Mouse (Mus musculus) intestine, embryonic 15.5 days (tissue): ENCODE results near the gene Pgc. TPM values are rescaled to one million over a fixed set of nuclear protein-coding genes. Genes with fewer than 3 reads are reported as not detected.

ENCODE experiments used
- ATAC-seq: fragments of 200-750 bp; cut with Nextera tagmentation; 2 replicates; pipeline ENCODE4 v1.8.0; 2017; ENCODE audit warnings: moderate TSS enrichment, moderate library complexity
- H3K27ac ChIP-seq: fragments of 300-500 bp; sonication (generic); 2 replicates; pipeline ENCODE4 v1.5.1; 2015; ENCODE audit warnings: mild to moderate bottlenecking, inconsistent platforms
- H3K27me3 ChIP-seq: fragments of 300-500 bp; sonication (generic); replicated peaks from 2 replicates; pipeline ENCODE4 v1.6.1; 2015; ENCODE audit warnings: inconsistent platforms
- H3K36me3 ChIP-seq: fragments of 300-500 bp; sonication (generic); 2 replicates; pipeline ENCODE4 v1.6.1; 2015; ENCODE audit warnings: inconsistent platforms
- H3K4me1 ChIP-seq: fragments of 300-500 bp; sonication (generic); replicated peaks from 2 replicates; pipeline ENCODE4 v1.6.1; 2015; ENCODE audit warnings: inconsistent platforms
- H3K4me2 ChIP-seq: fragments of 300-500 bp; sonication (generic); replicated peaks from 2 replicates; pipeline ENCODE4 v1.6.1; 2015; ENCODE audit warnings: mild to moderate bottlenecking, inconsistent platforms
- H3K4me3 ChIP-seq: fragments of 300-500 bp; sonication (generic); replicated peaks from 2 replicates; pipeline ENCODE4 v1.5.1; 2015; ENCODE audit warnings: inconsistent platforms
- H3K9ac ChIP-seq: fragments of 300-500 bp; sonication (generic); 2 replicates; pipeline ENCODE4 v1.6.1; 2015; ENCODE audit warnings: inconsistent platforms
- H3K9me3 ChIP-seq: fragments of 300-500 bp; sonication (generic); 2 replicates; pipeline ENCODE4 v1.6.1; 2016; ENCODE audit warnings: inconsistent platforms
- WGBS: fragments of 180-500 bp; shearing (Covaris S2); methylation state at CpG from one replicate; pipeline ENCODE4 v1.1.7; 2015; 5-methylcytosine and 5-hydroxymethylcytosine counted together
- polyA plus RNA-seq: library from polyadenylated mRNA; unstranded; fragments of >200 nt; fragmentation: Nextera tagmentation; extraction: Ambion mirVana; gene quantifications from 2 replicates; pipeline ENCODE4 v1.2.1, GENCODE M21; 2015

Pgc gene
- polyA plus RNA-seq, 1 experiment from 2014 or later: 0.99 TPM

DNA sequence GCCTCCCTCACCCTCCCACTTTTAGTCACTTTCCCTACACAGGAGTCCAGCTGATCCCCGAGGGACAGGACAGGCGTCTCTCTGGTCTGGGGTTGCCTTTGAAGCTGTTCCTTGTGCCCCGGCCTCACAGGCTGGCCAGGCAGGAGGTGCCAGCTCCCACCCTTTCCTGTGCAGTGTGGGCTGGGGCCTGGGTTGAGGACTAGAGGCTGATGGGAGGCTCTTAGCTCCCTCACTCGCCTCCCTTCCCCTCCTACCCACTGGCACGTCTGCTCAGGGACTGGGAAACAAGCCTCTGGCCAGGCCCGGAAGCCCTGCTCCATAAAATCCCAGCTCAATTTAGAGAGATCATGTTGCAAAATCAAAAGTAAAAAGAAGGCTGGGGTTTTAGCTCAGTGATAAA lies 47.0 kb downstream of the Pgc start:
- no peak overlapping the region for H3K4me3 ChIP-seq
- H3K36me3 ChIP-seq: no peaks in the 10 kb centered on the region
- 0 out of 2 replicates have a peak, but pooled peaks cover 3% of the 10 kb centered on the region for H3K4me1 ChIP-seq
- no peak overlapping the region for H3K27ac ChIP-seq
- 60% methylated on average over 6 of the region's 6 CpGs for WGBS
- H3K9ac ChIP-seq: no peak overlapping the region
- no peak overlapping the region for H3K4me2 ChIP-seq
- ATAC-seq: no peak
- H3K27me3 ChIP-seq: no peaks in the 10 kb centered on the region
- no peaks in the 10 kb centered on the region for H3K9me3 ChIP-seq

DNA sequence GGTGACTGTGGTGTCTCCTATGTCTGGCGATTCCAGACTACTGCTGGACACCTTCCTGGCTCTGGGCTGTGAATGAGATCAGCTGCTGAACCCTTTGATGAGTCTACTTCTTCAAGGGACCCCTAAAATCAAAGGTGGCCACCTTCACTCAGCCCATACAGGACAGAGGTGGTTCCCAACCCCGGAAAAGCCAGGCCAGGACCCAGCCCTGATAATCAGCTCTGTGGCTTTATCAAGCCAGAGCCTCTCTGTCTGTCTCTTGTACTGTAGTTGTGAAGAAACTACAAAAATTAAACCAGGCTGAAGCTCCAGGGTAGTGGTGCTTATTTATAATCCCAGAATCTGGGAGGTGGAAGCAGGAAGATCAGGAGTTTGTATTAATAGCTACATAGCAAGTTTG lies 50.5 kb downstream of the Pgc start:
- no peak for ATAC-seq
- Histone ChIP-seq H3K4me2 (no peak overlapping the region), H3K4me3 (no peak overlapping the region), H3K27ac (no peak overlapping the region), H3K36me3 (no peaks in the 10 kb centered on the region), H3K27me3 (no peaks in the 10 kb centered on the region), H3K9me3 (no peaks in the 10 kb centered on the region), H3K4me1 (0 out of 2 replicates have a peak, but pooled peaks cover 3% of the 10 kb centered on the region), H3K9ac (no peak overlapping the region)
- 59% methylated on average over 2 of the region's 2 CpGs for WGBS

DNA sequence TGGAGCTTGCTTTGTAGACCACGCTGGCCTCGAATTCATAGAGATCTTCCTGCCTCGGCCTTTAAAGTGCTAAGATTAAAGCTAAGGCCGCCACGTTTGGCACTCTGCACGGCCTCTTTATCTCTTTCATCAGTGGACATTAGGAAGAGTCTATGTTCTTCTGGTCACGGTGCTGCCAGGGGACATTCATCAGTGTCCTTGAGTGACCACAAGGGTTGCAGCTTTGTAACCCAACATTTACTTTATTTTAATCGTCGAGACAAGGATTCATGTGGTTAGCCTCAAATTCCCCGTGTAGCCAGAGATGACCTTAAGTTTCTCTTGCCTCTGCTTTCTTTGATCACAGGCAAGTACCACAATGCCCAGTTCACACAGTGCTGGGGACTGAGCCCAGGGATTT lies 53.8 kb downstream of the Pgc start:
- Histone ChIP-seq H3K9me3 (no peaks in the 10 kb centered on the region), H3K9ac (no peak overlapping the region), H3K4me2 (no peak overlapping the region), H3K4me3 (no peak overlapping the region), H3K36me3 (no peaks in the 10 kb centered on the region), H3K27me3 (no peaks in the 10 kb centered on the region), H3K4me1 (0 out of 2 replicates have a peak, but pooled peaks cover 5% of the 10 kb centered on the region), H3K27ac (no peak overlapping the region)
- 81% methylated on average over 10 of the region's 10 CpGs for WGBS
- no peak for ATAC-seq

DNA sequence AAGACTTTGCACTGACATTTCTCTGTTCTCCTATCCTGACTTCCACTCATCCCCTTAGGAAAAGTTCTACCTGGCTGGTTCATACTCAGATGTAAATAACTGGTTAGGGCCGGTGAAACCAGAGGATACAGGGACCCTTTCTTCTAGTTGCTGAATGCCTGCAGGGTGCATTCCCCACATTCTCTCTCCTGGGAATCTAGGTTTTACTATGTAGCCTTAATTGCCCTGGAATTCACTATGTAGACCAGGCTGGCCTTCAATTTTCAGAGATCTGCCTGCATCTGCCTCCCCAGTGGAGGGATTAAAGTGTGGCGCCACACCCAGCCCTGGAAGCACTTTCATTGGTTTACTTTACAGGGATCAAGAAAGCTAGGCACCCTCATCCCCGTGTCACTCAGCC lies 55.8 kb downstream of the Pgc start:
- H3K4me1 ChIP-seq: 0 out of 2 replicates have a peak, but pooled peaks cover 5% of the 10 kb centered on the region
- ATAC-seq: no peak
- no peak overlapping the region for H3K9ac ChIP-seq
- no peaks in the 10 kb centered on the region for H3K36me3 ChIP-seq
- no peak overlapping the region for H3K4me3 ChIP-seq
- WGBS: 81% methylated on average over 3 of the region's 3 CpGs
- H3K4me2 ChIP-seq: no peak overlapping the region
- H3K9me3 ChIP-seq: no peaks in the 10 kb centered on the region
- no peaks in the 10 kb centered on the region for H3K27me3 ChIP-seq
- H3K27ac ChIP-seq: no peak overlapping the region

DNA sequence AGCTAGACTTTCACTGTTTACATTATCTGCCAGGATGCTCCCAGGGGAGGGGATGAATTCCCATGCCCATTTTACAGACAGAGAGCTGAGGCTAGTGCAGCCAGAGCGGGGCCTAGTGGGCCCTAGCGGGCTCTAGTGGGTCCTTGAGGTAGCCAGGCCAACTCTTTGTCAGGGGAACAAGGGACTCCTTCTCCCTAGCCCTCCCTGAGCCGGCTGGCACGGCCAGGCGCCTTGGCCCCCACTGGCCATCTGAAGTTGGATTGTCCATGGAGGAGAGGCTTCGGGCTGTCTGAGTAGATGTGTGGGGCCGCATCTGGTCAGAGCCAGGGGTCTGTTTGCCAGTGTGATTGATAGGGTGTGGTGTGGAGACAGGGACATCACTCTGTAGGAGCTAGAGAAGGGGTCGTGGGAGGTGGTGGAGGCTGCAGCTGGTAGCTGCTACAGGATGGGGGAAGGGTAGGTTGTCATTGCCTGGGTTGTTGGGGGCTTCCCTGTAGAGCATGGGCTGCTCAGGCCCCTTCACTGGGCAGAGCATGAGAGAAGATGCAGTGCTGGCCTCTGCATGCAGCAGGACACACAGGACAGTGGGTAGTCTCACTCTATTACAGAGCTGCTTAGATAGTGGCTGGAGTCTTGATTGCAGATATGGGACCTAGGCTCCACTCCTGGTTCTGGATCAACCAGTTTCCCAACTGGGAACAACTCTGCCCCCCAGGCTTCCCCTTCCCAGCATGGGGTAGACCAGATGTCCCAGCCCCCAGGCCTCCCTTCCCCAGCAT lies 57.0 kb downstream of the Pgc start:
- Histone ChIP-seq H3K36me3 (no peaks in the 10 kb centered on the region), H3K9ac (no peak overlapping the region), H3K4me2 (no peak overlapping the region), H3K27me3 (no peaks in the 10 kb centered on the region), H3K9me3 (no peaks in the 10 kb centered on the region), H3K27ac (no peak overlapping the region), H3K4me1 (peaks cover 13% of the 10 kb centered on the region; the same call in 1 of the 2 replicates), H3K4me3 (no peak overlapping the region)
- 80% methylated on average over 8 of the region's 8 CpGs for WGBS
- ATAC-seq: no peak

Other genes starting within 250 kb of the Pgc start
- gene Taf8, start 224.6 kb upstream of the Pgc start, polyA plus RNA-seq: 20.4 and 21.9 TPM in 2 replicates
- gene Ccnd3, start 221.8 kb upstream of the Pgc start, polyA plus RNA-seq: 394 and 407 TPM in 2 replicates
- gene Bysl, start 115.3 kb upstream of the Pgc start, polyA plus RNA-seq: 20.1 and 22.4 TPM in 2 replicates
- 39.8 and 41.2 TPM in 2 replicates for gene Med20, start 115.3 kb upstream of the Pgc start, polyA plus RNA-seq
- 0.54 and 0.88 TPM in 2 replicates for gene Gm20517, start 115.3 kb upstream of the Pgc start, polyA plus RNA-seq
- gene Usp49, start 96.2 kb upstream of the Pgc start, polyA plus RNA-seq: 5.9 and 6.3 TPM in 2 replicates
- gene Tomm6, start 38.5 kb upstream of the Pgc start, polyA plus RNA-seq: 425 and 452 TPM in 2 replicates
- gene Frs3, start 37.8 kb upstream of the Pgc start, polyA plus RNA-seq: 4.8 and 5.5 TPM in 2 replicates
- gene Gm21981, start 32.4 kb upstream of the Pgc start, polyA plus RNA-seq: 0.18 and 0.24 TPM in 2 replicates
- 0.40 and 0.52 TPM in 2 replicates for gene Prickle4, start 32.1 kb upstream of the Pgc start, polyA plus RNA-seq
- gene Tfeb, start 10.2 kb downstream of the Pgc start, polyA plus RNA-seq: 22.4 and 22.8 TPM in 2 replicates
- gene Mdfi, start 107.8 kb downstream of the Pgc start, polyA plus RNA-seq: 8.3 and 9.5 TPM in 2 replicates
- gene Foxp4, start 197.8 kb downstream of the Pgc start, polyA plus RNA-seq: 22.3 and 24.9 TPM in 2 replicates